Mouse (Mus musculus): ENCODE results near the gene Adamts8. TPM values are rescaled to one million over a fixed set of nuclear protein-coding genes. Genes with fewer than 3 reads are reported as not detected.

Gene Adamts8
- polyA plus RNA-seq, 1 experiment from 2014 or later = 1.6 TPM

DNA sequence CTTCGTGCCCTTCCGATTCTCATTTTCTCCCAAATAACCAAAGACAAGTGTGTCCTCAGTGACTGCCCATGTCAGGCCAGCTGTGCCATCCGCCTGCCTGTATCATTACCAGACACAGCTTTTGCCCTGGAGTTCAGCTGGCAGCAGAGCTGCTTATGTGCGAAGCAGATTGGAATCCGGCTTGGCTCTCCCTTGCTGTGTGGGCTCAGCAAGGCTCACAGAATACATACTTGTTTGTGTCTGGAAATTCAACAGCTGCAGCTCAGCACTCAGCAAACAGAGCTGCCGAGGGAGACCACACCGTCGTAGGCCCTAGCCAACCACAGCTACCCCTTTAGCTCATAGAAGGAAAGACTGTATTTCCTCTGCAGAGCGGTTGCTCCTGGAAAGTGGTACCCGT lies 22.3 kb downstream of the Adamts8 start:
- Histone ChIP-seq H3K4me2 (ENCODE audit: low read length) (no peak overlapping the region), H3K27me3 (replicated peaks; ENCODE audit: control insufficient read depth, insufficient read depth, low read length) (no peaks in the 10 kb centered on the region)

DNA sequence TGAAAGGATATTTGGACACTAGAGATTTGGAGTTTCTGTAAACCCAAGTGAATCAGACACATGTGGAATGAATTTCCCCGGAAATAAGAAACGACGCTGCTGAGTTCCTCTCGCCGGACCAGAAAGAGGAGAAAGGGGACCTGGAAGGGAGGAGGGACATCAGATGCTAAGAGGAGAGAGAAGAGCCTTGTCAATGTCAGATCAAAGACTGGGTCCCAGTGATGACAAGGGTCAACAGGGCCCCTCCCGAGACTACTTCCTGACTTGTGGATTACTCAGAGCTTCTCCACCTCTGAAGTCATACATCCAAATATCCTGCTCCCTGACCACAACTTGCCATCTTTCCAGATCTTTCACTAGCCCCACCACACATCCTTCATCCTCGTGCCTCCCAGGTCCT lies 24.5 kb downstream of the Adamts8 start:
- Histone ChIP-seq H3K4me3 (replicated peaks; ENCODE audit: low read length) (no peak overlapping the region), H3K27me3 (replicated peaks; ENCODE audit: control insufficient read depth, insufficient read depth, low read length) (no peaks in the 10 kb centered on the region), H3K9ac (replicated peaks; ENCODE audit: low read depth, low read length) (no peak overlapping the region), H3K4me2 (ENCODE audit: low read length) (no peak overlapping the region), H3K27ac (ENCODE audit: low read length) (no peak overlapping the region), H3K36me3 (ENCODE audit: control insufficient read depth, insufficient read depth) (no peaks in the 10 kb centered on the region), H3K9me3 (ENCODE audit: control insufficient read depth, low read length) (no peaks in the 10 kb centered on the region), H3K4me1 (replicated peaks; ENCODE audit: control insufficient read depth, insufficient read depth, low read length) (no peaks in the 10 kb centered on the region)
- no peak for ATAC-seq
- 80% methylated on average over 7 of the region's 7 CpGs for WGBS

More for the DNA sequence above, 22.3 kb downstream of the Adamts8 start:
- Histone ChIP-seq H3K9me3 (ENCODE audit: control insufficient read depth, low read length) (no peaks in the 10 kb centered on the region), H3K4me1 (replicated peaks; ENCODE audit: control insufficient read depth, insufficient read depth, low read length) (no peaks in the 10 kb centered on the region), H3K27ac (ENCODE audit: low read length) (no peak overlapping the region), H3K36me3 (ENCODE audit: control insufficient read depth, insufficient read depth) (no peaks in the 10 kb centered on the region), H3K9ac (replicated peaks; ENCODE audit: low read depth, low read length) (no peak overlapping the region), H3K4me3 (replicated peaks; ENCODE audit: low read length) (no peak overlapping the region)
- ATAC-seq = no peak
- WGBS = 81% methylated on average over 10 of the region's 10 CpGs

DNA sequence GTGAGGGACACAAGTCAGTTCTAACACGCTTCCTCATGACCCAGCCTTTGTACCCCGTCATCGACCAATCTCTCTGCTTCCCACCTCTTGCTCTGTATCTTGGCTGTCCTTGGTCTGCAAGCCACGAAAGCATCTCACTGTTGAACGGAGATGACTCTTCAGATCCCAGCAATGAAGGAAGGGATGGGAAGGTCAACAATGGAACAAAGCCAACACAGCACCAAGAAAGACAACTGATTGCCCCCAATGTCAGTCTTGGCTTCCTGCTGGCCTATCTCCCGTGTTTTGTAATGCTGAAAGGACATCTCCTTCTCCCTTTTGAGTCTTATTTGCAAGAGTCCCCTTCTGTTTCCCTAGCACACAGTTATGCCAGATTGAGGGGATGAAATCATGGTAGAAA lies 25.8 kb downstream of the Adamts8 start:
- Histone ChIP-seq H3K9me3 (ENCODE audit: control insufficient read depth, low read length) (no peaks in the 10 kb centered on the region), H3K9ac (replicated peaks; ENCODE audit: low read depth, low read length) (no peak overlapping the region), H3K36me3 (ENCODE audit: control insufficient read depth, insufficient read depth) (no peaks in the 10 kb centered on the region), H3K4me2 (ENCODE audit: low read length) (no peak overlapping the region), H3K4me1 (replicated peaks; ENCODE audit: control insufficient read depth, insufficient read depth, low read length) (no peaks in the 10 kb centered on the region), H3K4me3 (replicated peaks; ENCODE audit: low read length) (no peak overlapping the region), H3K27me3 (replicated peaks; ENCODE audit: control insufficient read depth, insufficient read depth, low read length) (no peaks in the 10 kb centered on the region), H3K27ac (ENCODE audit: low read length) (no peak overlapping the region)
- WGBS = 89% methylated on average over 6 of the region's 6 CpGs
- ATAC-seq = no peak

DNA sequence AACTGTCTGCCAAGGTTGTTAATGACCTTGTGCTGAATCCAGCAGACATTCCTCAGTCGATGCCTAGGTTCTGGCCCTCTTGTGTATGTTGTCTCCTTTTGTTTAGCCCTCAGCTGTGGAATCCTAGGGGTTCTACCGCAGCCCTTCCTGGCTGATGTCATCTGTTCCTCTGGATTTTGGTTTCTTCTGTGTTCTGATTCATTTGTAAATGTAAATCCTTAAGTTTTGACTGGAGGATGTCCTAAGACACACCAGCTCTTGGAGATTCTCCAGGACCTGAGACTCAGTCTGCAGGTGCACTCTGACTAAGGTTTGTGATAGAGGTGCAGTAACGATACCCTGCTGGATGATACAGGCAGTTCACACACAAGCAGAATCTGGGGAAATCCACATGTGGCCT lies 27.6 kb downstream of the Adamts8 start:
- Histone ChIP-seq H3K27me3 (replicated peaks; ENCODE audit: control insufficient read depth, insufficient read depth, low read length) (no peaks in the 10 kb centered on the region), H3K36me3 (ENCODE audit: control insufficient read depth, insufficient read depth) (no peaks in the 10 kb centered on the region), H3K4me2 (ENCODE audit: low read length) (no peak overlapping the region), H3K4me3 (replicated peaks; ENCODE audit: low read length) (no peak overlapping the region), H3K9ac (replicated peaks; ENCODE audit: low read depth, low read length) (no peak overlapping the region), H3K4me1 (replicated peaks; ENCODE audit: control insufficient read depth, insufficient read depth, low read length) (no peaks in the 10 kb centered on the region), H3K9me3 (ENCODE audit: control insufficient read depth, low read length) (no peaks in the 10 kb centered on the region), H3K27ac (ENCODE audit: low read length) (no peak overlapping the region)
- WGBS = 41% methylated on average over 3 of the region's 3 CpGs
- ATAC-seq = no peak

DNA sequence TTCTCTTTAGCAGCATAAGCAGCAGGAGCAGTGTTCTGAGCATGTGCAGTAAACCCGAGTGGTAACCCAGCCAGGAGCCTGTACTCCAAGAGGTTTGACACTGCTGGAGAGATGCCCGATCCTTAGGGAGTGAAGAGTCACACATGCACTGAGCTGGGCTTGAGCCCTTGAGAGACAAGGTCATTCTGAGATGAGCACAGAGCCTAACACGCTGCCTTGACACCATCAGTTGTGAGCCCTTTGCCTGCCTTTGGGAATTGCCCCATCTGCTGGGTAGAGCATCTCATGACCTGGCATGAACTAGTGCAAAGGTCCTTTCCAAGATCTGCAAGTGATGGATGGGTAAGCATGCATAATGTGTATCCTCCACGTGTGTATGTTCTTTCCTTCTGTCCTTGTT lies 29.6 kb downstream of the Adamts8 start:
- H3K27me3 ChIP-seq (replicated peaks; ENCODE audit: control insufficient read depth, insufficient read depth, low read length) = no peaks in the 10 kb centered on the region
- H3K4me3 ChIP-seq (replicated peaks; ENCODE audit: low read length) = no peak overlapping the region
- no peak overlapping the region for H3K4me2 ChIP-seq (ENCODE audit: low read length)
- no peak overlapping the region for H3K27ac ChIP-seq (ENCODE audit: low read length)
- no peak overlapping the region for H3K9ac ChIP-seq (replicated peaks; ENCODE audit: low read depth, low read length)
- no peaks in the 10 kb centered on the region for H3K9me3 ChIP-seq (ENCODE audit: control insufficient read depth, low read length)
- no peaks in the 10 kb centered on the region for H3K4me1 ChIP-seq (replicated peaks; ENCODE audit: control insufficient read depth, insufficient read depth, low read length)
- H3K36me3 ChIP-seq (ENCODE audit: control insufficient read depth, insufficient read depth) = no peaks in the 10 kb centered on the region
- WGBS = 67% methylated on average over 4 of the region's 4 CpGs
- ATAC-seq = no peak

DNA sequence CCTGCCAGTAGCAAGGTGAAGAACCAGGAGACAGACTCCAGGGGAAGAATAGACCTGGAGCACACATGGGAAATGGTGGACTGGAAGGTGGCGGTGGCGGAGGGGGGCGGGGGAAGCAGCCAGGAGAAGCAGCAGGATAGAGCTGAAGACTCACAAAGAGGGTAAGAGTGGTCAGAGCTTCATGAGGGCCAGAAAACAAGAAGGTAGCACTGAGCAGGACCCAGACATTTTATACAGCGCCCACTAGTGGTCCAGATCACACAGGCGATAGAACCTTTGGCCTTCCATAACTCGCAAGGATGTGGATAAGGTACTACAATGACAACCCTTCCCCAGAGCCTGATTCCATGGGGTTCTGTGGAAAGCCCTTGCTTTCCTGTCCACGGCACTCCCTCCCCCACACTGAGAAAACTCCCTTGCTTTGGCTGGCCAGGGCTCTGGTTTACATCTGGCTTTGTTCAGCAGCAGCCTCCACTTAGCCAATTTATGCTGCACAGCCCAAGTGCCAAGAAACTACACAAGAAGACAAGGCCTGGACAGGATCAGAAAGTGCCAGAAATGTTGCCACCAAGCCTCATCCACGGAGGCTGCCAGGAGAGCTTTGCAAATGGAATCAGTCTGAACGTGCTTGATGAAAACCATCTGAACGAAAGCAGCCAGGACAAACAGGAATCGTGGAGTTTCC lies 34.1 kb downstream of the Adamts8 start:
- ATAC-seq = no peak
- Histone ChIP-seq H3K27ac (ENCODE audit: low read length) (no peak overlapping the region), H3K27me3 (replicated peaks; ENCODE audit: control insufficient read depth, insufficient read depth, low read length) (no peaks in the 10 kb centered on the region), H3K36me3 (ENCODE audit: control insufficient read depth, insufficient read depth) (no peaks in the 10 kb centered on the region), H3K9ac (replicated peaks; ENCODE audit: low read depth, low read length) (no peak overlapping the region), H3K9me3 (ENCODE audit: control insufficient read depth, low read length) (no peaks in the 10 kb centered on the region), H3K4me2 (ENCODE audit: low read length) (no peak overlapping the region), H3K4me1 (replicated peaks; ENCODE audit: control insufficient read depth, insufficient read depth, low read length) (no peaks in the 10 kb centered on the region), H3K4me3 (replicated peaks; ENCODE audit: low read length) (no peak overlapping the region)
- WGBS = 75% methylated on average over 11 of the region's 11 CpGs

DNA sequence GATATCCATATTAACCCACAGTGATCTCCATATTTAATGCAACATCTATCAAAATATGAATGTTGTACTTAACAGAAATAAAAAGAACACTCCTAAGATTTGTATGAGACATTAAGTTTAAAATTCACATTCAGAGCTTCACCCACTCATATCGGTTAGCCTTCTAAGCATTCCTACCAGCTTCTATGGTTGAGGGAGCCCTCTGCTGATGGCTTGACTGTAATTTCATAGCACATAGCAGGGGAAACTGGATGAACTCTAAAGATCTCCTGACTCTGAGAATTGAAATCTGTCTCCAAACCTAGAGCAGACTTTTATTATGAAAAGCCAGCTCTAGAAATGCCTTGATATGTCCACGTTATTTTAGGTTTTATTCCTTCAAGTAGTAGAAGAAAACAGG lies 38.1 kb downstream of the Adamts8 start:
- H3K9ac ChIP-seq (replicated peaks; ENCODE audit: low read depth, low read length) = no peak overlapping the region
- no peak overlapping the region for H3K4me2 ChIP-seq (ENCODE audit: low read length)
- H3K27me3 ChIP-seq (replicated peaks; ENCODE audit: control insufficient read depth, insufficient read depth, low read length) = no peaks in the 10 kb centered on the region
- ATAC-seq = no peak
- 79% methylated on average over 2 of the region's 2 CpGs for WGBS
- H3K36me3 ChIP-seq (ENCODE audit: control insufficient read depth, insufficient read depth) = no peaks in the 10 kb centered on the region
- no peaks in the 10 kb centered on the region for H3K4me1 ChIP-seq (replicated peaks; ENCODE audit: control insufficient read depth, insufficient read depth, low read length)
- H3K4me3 ChIP-seq (replicated peaks; ENCODE audit: low read length) = no peak overlapping the region
- no peak overlapping the region for H3K27ac ChIP-seq (ENCODE audit: low read length)
- no peaks in the 10 kb centered on the region for H3K9me3 ChIP-seq (ENCODE audit: control insufficient read depth, low read length)

DNA sequence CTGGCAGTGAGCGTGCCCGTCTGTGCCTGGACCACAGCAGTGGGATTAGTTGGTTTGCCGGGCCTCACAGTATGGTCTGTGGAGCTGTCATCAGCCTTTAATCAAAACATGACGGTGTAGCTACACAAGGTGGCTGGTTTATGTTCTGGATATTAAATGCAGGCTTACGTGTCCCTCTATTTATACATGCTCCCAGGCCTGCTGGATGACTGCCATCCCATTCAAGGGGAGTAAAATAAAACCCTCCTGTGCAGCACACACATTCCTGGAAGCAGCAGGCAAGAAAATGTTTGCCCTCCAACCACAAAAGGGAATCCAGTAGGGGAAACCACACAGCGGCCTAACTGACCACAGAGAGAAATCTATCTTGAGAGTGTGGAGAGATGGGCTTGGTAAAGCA lies 43.4 kb downstream of the Adamts8 start:
- ATAC-seq = no peak
- H3K4me1 ChIP-seq (replicated peaks; ENCODE audit: control insufficient read depth, insufficient read depth, low read length) = no peaks in the 10 kb centered on the region
- no peak overlapping the region for H3K4me2 ChIP-seq (ENCODE audit: low read length)
- no peak overlapping the region for H3K9ac ChIP-seq (replicated peaks; ENCODE audit: low read depth, low read length)
- H3K27me3 ChIP-seq (replicated peaks; ENCODE audit: control insufficient read depth, insufficient read depth, low read length) = no peaks in the 10 kb centered on the region
- no peaks in the 10 kb centered on the region for H3K36me3 ChIP-seq (ENCODE audit: control insufficient read depth, insufficient read depth)
- H3K27ac ChIP-seq (ENCODE audit: low read length) = no peak overlapping the region
- no peaks in the 10 kb centered on the region for H3K9me3 ChIP-seq (ENCODE audit: control insufficient read depth, low read length)
- WGBS = 59% methylated on average over 6 of the region's 6 CpGs
- no peak overlapping the region for H3K4me3 ChIP-seq (replicated peaks; ENCODE audit: low read length)

DNA sequence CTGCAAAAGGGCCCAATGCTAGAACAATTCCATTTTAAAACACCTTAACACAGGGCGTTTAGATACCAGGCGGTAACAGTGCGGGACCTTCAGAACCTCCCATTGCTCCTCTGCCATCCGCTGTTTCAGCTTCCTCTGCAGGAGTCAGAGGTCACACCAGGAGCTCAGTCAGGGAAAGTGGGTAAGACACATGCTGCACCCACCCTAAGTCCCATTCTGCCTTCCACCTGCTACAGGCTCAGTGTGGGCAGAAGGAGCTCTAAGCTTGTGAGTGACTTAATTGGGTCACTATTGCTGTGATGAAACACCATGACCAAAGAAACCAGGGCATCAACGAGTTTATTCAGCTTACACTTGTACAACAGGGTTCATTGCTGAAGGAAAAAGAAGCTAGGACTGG lies 50.7 kb downstream of the Adamts8 start:
- no peaks in the 10 kb centered on the region for H3K27me3 ChIP-seq (replicated peaks; ENCODE audit: control insufficient read depth, insufficient read depth, low read length)
- no peaks in the 10 kb centered on the region for H3K36me3 ChIP-seq (ENCODE audit: control insufficient read depth, insufficient read depth)
- no peaks in the 10 kb centered on the region for H3K9me3 ChIP-seq (ENCODE audit: control insufficient read depth, low read length)
- no peak overlapping the region for H3K4me3 ChIP-seq (replicated peaks; ENCODE audit: low read length)
- ATAC-seq = no peak
- no peak overlapping the region for H3K27ac ChIP-seq (ENCODE audit: low read length)
- no peak overlapping the region for H3K4me2 ChIP-seq (ENCODE audit: low read length)
- H3K9ac ChIP-seq (replicated peaks; ENCODE audit: low read depth, low read length) = no peak overlapping the region
- H3K4me1 ChIP-seq (replicated peaks; ENCODE audit: control insufficient read depth, insufficient read depth, low read length) = no peaks in the 10 kb centered on the region
- WGBS = 85% methylated on average over 5 of the region's 5 CpGs

Measured in forebrain, embryonic 16.5 days (tissue).